ENCODE assay signal across 13 mouse cellular contexts in the genomic region with DNA sequence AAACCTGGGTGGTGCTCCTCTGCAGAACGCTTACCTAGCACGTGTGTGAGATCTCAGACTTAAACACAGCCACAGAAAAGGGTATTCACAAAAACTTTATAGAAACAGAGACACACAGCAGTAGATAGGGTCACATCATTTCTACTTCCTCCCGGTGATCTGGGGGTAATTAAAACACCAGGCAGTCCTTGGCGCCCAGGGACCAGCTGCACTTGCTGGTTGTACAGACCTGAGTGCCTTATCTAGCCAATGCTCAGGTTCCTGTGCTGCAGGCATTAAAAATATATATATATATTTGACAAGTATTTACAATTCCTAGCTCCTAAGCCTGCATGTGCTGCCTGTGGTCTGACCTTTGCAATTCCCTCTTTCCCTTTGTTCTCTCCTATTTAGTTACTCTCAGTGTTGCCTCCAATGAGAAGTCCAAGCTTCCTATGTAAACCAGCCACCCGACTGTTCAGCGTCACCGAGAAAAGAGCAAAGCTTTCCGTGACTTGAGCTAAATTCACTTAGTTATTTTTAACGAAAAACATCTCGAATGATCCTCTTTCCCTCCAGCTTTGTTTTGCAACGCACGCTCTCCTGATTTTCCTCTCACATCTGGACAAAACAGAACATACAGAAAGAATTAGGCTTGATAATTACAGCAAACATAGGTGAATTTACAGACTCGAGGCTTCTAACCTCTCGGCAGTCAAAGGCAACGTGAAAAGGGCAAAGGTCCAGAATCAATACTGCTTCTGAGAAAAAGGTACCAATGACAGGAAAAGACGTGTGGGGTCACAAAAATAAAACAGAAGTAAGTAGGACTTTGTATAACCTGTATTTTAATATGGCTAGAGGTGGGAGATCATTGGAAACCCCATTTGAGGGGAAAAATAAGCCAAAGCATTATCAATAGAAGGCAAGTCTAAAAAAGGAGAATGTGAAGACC.
DNase-seq lines count a peak whose midpoint lies in the region; ATAC-seq lines count a peak whose summit lies in the region.
"Had no signal": no experiment of that assay in that cellular context is flagged by ENCODE, and none has a peak within 500 bp of the region (broad histone marks: within the 10 kb centered on the region; RNA-seq: fewer than 3 reads in every experiment).

No protein-coding gene starts in this region.

- no peak for DNase-seq in hindbrain, embryonic 11.5 days (ENCODE audit: low spot score)
- DNase-seq in retina, embryonic 14.5 days (ENCODE audit: low spot score), result no peak
- DNase-seq in kidney, adult 18-20 months, result no peak
- DNase-seq: heart, adult 2 months; kidney, postnatal 4 days; lung, postnatal 10 days had no signal

- WGBS in hindbrain, embryonic 11.5 days, result 56% methylated on average over 16 of the region's 16 CpGs
- 45% methylated on average over 16 of the region's 16 CpGs for WGBS in hindbrain, embryonic 12.5 days
- 20% methylated on average over 16 of the region's 16 CpGs for WGBS in embryonic facial prominence, embryonic 12.5 days
- 19% methylated on average over 16 of the region's 16 CpGs for WGBS in limb, embryonic 12.5 days

- no peak overlapping the region for H3K4me2 ChIP-seq in hindbrain, embryonic 11.5 days (replicated peaks; ENCODE audit: low read depth, low read length)
- no peak overlapping the region for H3K4me2 ChIP-seq in hindbrain, embryonic 12.5 days (replicated peaks)
- no peak overlapping the region; the same call in 1 of the 2 replicates for H3K4me2 ChIP-seq in embryonic facial prominence, embryonic 12.5 days (replicated peaks)
- no peak overlapping the region; the same call in 1 of the 2 replicates for H3K4me2 ChIP-seq in limb, embryonic 12.5 days
- H3K4me2 ChIP-seq: midbrain, embryonic 11.5 days had no signal

- no peaks in the 10 kb centered on the region for H3K9me3 ChIP-seq in hindbrain, embryonic 11.5 days (ENCODE audit: control insufficient read depth, low read length)
- H3K9me3 ChIP-seq in hindbrain, embryonic 12.5 days (replicated peaks), result no peaks in the 10 kb centered on the region
- no peaks in the 10 kb centered on the region for H3K9me3 ChIP-seq in embryonic facial prominence, embryonic 12.5 days
- no peaks in the 10 kb centered on the region for H3K9me3 ChIP-seq in limb, embryonic 12.5 days

- no peak for ATAC-seq in hindbrain, embryonic 11.5 days (ENCODE audit: low FRiP score)
- ATAC-seq in hindbrain, embryonic 12.5 days (ENCODE audit: low FRiP score), result no peak
- ATAC-seq in embryonic facial prominence, embryonic 12.5 days (ENCODE audit: insufficient number of reproducible peaks, insufficient read depth, low FRiP score, low TSS enrichment), result peak; percentile 32; the same call in 1 of the 2 replicates
- no peak; the same call in 1 of the 2 replicates for ATAC-seq in limb, embryonic 12.5 days (ENCODE audit: insufficient number of reproducible peaks, insufficient read depth, low FRiP score, low TSS enrichment, low read depth)
- peak; percentile 33; the same call in 1 of the 2 replicates for ATAC-seq in megakaryocyte-erythroid progenitor cell, adult 5-6 weeks (replicated peaks; ENCODE audit: low FRiP score, low TSS enrichment, poor library complexity, severe bottlenecking)
- ATAC-seq: intestine, postnatal 0 days had no signal

- H3K36me3 ChIP-seq in hindbrain, embryonic 11.5 days (ENCODE audit: control insufficient read depth, insufficient read depth, low read length), result no peaks in the 10 kb centered on the region
- no peaks in the 10 kb centered on the region for H3K36me3 ChIP-seq in hindbrain, embryonic 12.5 days
- H3K36me3 ChIP-seq in embryonic facial prominence, embryonic 12.5 days, result no peaks in the 10 kb centered on the region
- H3K36me3 ChIP-seq in limb, embryonic 12.5 days, result no peaks in the 10 kb centered on the region

- no peaks in the 10 kb centered on the region for H3K27me3 ChIP-seq in hindbrain, embryonic 11.5 days (ENCODE audit: control insufficient read depth, insufficient read depth, low read length)
- peaks cover 14% of the 10 kb centered on the region; the same call in 1 of the 2 replicates for H3K27me3 ChIP-seq in hindbrain, embryonic 12.5 days
- no peaks in the 10 kb centered on the region for H3K27me3 ChIP-seq in embryonic facial prominence, embryonic 12.5 days
- H3K27me3 ChIP-seq in limb, embryonic 12.5 days, result no peaks in the 10 kb centered on the region

- no peak overlapping the region for H3K9ac ChIP-seq in hindbrain, embryonic 11.5 days (ENCODE audit: low read depth, low read length)
- no peak overlapping the region for H3K9ac ChIP-seq in hindbrain, embryonic 12.5 days
- no peak overlapping the region for H3K9ac ChIP-seq in embryonic facial prominence, embryonic 12.5 days
- no peak overlapping the region for H3K9ac ChIP-seq in limb, embryonic 12.5 days (replicated peaks)

- H3K4me1 ChIP-seq in hindbrain, embryonic 11.5 days (replicated peaks; ENCODE audit: control insufficient read depth, insufficient read depth, low read length), result peaks cover 2% of the 10 kb centered on the region; the same call in 1 of the 2 replicates
- H3K4me1 ChIP-seq in hindbrain, embryonic 12.5 days, result peaks cover 27% of the 10 kb centered on the region
- H3K4me1 ChIP-seq in embryonic facial prominence, embryonic 12.5 days, result peaks cover 28% of the 10 kb centered on the region
- peaks cover 39% of the 10 kb centered on the region for H3K4me1 ChIP-seq in limb, embryonic 12.5 days (replicated peaks)

- H3K4me3 ChIP-seq in hindbrain, embryonic 11.5 days (ENCODE audit: low read depth, low read length), result no peak overlapping the region
- H3K4me3 ChIP-seq in hindbrain, embryonic 12.5 days, result no peak overlapping the region
- H3K4me3 ChIP-seq in embryonic facial prominence, embryonic 12.5 days, result no peak overlapping the region
- no peak overlapping the region for H3K4me3 ChIP-seq in limb, embryonic 12.5 days (replicated peaks)
- H3K4me3 ChIP-seq: heart, adult 2 months; left cerebral cortex, adult 2 months had no signal

- 0 out of 2 replicates have a peak overlapping the region, but pooled peaks have one; percentile 19 for H3K27ac ChIP-seq in hindbrain, embryonic 11.5 days (ENCODE audit: low read depth, low read length)
- H3K27ac ChIP-seq in hindbrain, embryonic 12.5 days, result no peak overlapping the region
- H3K27ac ChIP-seq in embryonic facial prominence, embryonic 12.5 days, result peak overlapping the region; percentile 85
- peak overlapping the region; percentile 82 for H3K27ac ChIP-seq in limb, embryonic 12.5 days
- H3K27ac ChIP-seq: heart, adult 2 months; left cerebral cortex, adult 2 months had no signal

Comparison
In these comparisons a context has a peak if more than half of its experiments do, and no peak if none do; other contexts are left out.
1. ATAC-seq: peak in embryonic facial prominence, embryonic 12.5 days (single experiment) and megakaryocyte-erythroid progenitor cell, adult 5-6 weeks (single experiment); none in hindbrain, embryonic 11.5 days (single experiment), hindbrain, embryonic 12.5 days (single experiment) and limb, embryonic 12.5 days (single experiment).